Mouse (Mus musculus) gonadal fat pad, adult 2 months (tissue): ENCODE measurements around the gene Armc12. TPM values are rescaled to one million over a fixed set of nuclear protein-coding genes. Genes with fewer than 3 reads are reported as not detected.
"Not testable (repeated sequence)": the region's sequence is repeated elsewhere in the genome, so short reads cannot be mapped to it uniquely, and the experiment has no call there.

Experiments used
- DNase-seq: peaks from one replicate; pipeline ENCODE4 v3.0.0-alpha.2; 2012; ENCODE audit warnings: low read depth
- polyA plus RNA-seq: library from polyadenylated mRNA; depleted of rRNA; stranded (reverse); fragments of >200 nt; gene quantifications from 2 replicates; pipeline ENCODE4 v1.2.3, GENCODE M21; 2012

Gene Armc12
- polyA plus RNA-seq, 1 experiment = 2.2 TPM

GRCm38 (mm10) chr17:28531946-28532345, 1.3 kb downstream of the Armc12 start:
- DNase-seq = no peak

DNA sequence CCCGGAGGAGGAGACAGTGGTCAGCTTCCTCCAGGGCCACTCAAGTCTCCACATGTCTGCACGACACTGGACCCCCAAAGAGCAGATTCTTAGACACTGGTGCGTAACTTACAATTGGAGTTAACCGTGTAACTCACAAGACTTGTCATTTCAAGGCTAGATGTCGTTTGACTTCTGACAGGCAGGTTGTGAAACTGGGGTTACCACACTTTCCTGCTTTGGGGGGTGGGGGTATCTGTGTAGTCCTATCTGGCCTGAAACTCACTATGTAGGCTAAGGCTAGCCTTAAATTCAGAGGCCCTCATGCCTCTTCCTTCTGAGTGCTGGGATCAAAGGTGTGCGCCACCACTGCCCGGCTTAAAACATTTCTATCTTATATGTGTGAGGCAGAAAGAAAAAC, 2.0 kb downstream of the Armc12 start:
- DNase-seq = no peak

DNA sequence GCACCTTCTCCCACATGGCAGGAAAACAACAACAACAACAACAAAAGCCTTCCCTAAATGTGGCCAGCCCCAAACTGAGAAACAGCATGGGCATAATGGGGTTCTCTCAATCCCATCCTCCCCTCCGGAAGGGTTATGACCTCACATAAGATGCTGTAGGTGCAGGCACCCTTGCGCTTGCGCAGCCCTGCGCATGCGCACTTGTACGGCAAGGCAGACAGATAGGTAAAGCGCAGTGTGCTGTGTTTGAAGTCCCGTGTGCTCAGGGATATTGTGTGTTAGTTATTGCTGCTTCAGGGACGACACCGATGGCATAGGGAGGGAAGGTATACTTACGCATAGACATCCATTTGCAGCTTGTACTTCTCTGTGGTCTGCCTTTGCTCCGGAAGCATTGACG, 2.7 kb downstream of the Armc12 start:
- no peak for DNase-seq

DNA sequence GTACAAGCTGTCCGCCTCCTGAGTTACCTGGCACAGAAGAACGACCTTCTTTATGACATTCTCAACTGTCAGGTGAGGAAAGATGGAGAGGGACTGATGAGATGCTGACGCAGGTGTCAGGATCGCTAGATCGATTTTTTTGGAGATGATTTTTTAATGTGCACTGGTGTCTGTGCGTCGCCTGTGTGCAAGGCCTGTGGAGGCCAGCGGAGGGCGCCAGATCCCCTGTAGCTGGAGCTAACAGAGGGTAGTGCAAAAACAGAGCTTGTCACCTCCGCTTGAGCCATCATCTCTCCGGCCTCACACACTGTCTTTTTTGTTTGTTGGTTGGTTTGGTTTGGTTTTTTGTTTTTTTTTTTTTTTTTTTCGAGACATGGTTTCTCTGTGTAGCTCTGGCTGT, 7.3 kb downstream of the Armc12 start:
- no peak for DNase-seq

DNA sequence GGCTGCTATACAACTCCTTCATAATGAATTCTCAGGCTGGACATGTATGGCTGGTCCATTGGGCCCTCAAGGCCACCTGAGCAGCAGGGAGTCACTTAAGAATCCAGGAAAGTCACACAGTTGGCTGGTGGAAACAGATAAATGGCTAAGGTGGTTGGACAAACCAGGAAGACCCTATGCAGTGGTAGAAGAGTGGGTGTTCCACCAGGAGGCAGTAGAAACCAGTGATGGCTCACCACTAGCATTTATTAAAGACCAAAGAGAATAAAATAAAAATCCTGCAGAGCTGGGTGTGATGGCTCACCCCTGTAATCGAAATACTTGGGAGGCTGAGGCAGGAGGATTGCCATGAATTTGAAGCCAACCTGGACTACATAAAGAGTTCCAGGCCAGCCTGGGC, 16.3 kb downstream of the Armc12 start:
- no peak for DNase-seq

DNA sequence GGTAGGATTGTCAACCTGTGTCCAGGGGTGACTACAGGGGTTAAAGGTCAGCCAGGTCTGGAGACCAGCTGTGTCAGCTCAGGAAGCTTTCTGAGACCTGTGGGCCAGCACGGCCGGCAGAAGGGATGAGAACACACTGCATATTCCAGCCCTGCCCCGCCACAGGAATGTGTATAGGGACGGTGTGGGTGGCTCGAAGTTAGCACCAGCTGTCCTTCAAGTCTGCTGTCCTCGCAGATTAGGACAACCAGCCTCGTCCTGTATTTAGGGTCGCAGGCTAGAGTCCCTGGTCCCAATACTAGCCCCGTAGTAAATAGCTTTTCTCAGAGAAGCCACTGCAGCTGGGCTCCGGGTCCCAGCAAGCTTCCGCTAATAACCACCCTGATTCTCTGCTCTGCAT, 17.9 kb downstream of the Armc12 start:
- DNase-seq = no peak

DNA sequence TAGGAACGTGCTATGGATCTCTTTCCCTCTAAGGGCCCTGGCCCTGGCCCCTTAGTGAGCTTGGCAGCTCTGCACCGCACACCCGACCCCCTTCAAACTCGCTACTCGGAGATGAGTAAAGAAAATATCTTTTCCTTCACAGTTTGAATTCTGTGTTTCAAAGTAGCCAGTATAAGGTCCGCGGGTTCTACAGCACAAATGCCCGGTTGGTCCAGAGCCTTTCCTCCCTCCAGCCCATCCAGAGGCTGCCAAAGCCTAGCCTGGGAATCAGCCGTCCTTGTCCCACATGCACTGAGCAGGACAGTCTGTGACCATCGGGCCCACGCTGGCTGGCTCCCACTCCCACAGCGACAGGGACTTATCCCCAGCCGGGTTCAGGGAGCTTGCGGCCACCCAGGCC, 18.5 kb downstream of the Armc12 start, which contains the start of gene Clpsl2:
Clpsl2 (plus strand) TSS at position 301 of the 400 bp plus-strand sequence.
- DNase-seq = no peak

- no peak for DNase-seq
Observed at GRCm38 (mm10) chr17:28553040-28553793, 22.6 kb downstream of the Armc12 start.

DNA sequence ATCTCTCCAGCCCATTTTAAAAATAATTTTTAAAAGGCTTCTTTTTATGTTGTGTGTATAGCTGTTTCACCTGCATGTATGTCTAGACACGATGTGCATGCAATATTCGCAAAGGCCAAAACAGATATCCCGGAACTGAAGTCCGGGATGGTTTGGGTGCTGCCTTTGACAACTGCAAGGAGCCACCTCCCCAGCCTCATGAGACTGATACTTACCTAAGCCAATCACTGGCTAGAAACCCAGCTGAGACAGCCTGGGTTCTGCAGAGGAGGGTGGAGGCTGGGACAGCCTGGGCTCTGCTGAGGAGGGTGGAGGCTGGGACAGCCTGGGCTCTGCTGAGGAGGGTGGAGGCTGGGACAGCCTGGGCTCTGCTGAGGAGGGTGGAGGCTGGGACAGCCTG, 23.4 kb downstream of the Armc12 start:
- DNase-seq = not testable (repeated sequence)

DNA sequence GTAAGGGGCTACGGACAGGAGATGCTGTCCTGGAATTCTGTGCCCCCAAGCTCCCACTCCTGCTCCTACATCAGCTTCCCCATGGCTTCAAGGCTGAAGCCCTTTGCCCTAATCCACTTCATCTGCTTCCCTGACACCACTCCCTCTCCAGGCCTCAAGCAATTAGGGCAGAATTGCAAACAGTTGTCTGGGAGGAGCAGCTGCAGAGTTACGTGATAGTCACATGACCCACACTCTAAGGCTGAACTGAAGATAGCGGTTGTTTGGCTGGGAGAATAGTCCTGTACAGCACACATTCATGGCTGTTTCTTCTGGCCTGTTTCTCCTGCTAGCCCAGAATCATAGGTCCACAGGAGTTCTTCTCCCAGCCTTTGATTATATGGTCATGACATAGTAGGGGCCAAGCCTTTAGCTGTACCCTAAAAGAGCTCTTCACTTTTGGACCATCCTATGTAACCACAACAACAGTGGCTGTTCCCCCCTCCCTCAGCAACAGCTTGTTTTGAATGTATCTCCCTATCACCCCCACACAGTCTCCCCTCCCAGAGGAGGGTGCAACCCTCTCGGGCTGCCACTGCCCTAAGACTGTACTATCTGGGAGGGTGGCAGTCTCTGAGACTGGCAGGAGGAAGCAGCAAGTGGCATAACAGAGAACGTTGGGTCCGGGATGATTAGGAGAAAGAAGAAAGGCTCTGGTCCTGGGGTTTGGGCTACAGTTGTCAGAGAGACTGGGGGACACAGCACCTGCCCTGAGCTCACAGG, 26.2 kb downstream of the Armc12 start:
- DNase-seq = no peak

GRCm38 (mm10) chr17:28557772-28558171, 27.2 kb downstream of the Armc12 start:
- no peak for DNase-seq

- DNase-seq = no peak
Observed at GRCm38 (mm10) chr17:28560598-28560997, 30.0 kb downstream of the Armc12 start, which contains the start of gene Clps. Gene Clps, minus strand, starts transcription at chr17:28560766.

- no peak for DNase-seq
Observed at GRCm38 (mm10) chr17:28561613-28562012, 31.0 kb downstream of the Armc12 start.

- DNase-seq = no peak
Observed at GRCm38 (mm10) chr17:28565181-28565580, 34.6 kb downstream of the Armc12 start.

DNA sequence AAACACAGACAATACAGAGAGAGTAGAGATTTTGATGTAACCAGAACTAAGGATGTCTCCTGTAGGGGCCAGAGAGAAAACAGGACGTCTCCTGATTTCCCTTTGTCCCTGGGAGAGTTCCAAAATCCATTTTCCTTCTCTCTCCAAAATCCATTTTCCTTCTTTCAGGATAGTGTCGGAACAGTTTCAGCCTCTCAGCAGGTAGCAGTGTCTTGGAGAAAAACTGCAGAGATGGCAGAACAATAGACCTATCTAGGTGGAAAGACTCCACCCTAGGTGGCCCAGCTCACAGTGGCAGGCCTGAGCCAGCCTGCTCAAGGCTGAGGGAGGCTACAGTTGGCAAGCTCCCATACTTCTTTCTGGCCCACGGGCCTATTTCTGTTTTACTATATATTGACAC, 36.9 kb downstream of the Armc12 start:
- DNase-seq = no peak

- no peak for DNase-seq
Observed at GRCm38 (mm10) chr17:28571868-28572267, 41.3 kb downstream of the Armc12 start.

DNA sequence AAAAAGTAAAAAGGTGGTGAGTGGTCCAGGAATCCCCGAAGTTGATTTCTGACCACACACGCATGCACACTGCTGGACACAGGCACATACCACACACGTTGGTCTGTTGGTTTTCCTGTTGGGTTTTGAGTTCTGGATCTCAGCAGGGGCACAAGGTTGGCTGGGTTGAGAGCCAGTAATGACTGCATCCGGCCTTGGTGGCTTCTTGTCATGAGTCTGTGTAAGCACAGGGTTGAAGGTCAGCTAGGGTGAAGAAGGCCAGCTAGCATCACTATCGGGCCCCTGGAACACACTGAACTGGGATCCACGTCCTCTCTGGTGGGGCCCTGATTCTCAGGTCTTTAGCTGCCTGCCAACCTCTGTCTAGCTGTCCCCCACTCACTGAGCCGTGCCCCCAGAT, 41.9 kb downstream of the Armc12 start:
- no peak for DNase-seq

GRCm38 (mm10) chr17:28572941-28573340, 42.3 kb downstream of the Armc12 start:
- DNase-seq = no peak

DNA sequence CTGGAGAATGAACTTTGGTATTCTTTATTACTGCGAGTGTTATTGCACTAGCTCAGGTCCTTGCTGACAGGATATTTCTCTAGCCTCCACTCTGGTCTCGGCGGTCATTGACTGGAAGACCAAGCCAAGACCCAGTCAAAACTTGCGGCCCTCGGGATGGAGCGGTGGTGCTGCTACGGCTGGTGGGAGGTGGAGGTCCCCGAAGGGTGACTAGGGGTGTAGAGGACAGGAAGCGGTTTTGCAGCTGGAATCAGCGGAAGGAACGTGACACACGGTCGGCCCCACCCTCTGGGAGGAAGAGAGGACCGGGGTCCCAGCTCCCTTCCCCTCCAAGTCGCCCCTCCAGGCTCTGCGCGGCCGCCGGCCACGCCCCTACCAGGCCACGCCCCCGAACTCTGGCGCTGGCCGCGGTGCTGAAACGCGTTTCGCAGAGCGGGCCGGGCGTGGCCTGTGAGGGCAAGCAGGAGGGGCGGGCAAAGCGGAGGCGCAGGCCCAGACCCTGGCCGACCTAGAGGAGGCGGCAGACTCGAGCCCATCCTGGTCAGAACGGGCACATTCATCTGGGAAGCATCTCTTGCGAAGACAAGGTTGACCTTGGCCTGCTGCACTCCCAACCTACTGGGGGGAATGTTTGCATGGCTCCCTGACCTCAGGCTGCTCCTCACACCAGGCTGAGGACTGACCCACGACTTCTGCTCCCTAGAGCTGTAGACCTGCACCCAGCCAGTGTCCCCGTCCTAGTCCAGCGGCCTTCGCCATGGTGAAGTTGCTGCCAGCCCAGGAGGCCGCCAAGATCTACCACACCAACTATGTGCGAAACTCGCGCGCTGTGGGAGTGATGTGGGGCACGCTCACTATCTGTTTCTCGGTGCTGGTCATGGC, 44.9 kb downstream of the Armc12 start, which contains the start of gene Lhfpl5:
Lhfpl5 (plus strand) TSS at position 398 of the 882 bp plus-strand sequence.
- DNase-seq = no peak

DNA sequence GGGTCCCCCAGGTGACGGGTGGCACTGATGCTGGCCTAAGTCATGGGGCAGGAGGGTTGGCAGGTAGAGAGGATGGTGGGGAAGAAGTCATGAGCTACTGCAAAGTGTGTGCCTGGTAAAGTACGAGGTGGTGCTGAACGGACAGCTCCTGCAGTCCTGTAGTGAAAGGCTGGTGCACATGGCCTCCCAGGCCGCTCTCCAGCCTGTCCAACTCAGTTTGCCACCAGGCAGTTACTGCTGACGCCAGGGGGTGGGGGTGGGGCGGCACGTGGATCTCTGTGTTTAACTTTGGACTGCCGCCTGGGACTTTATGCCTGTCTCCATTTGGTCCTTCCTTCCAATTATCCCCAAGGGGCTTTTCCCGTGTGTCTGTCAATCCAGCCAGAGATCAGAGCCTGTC, 49.8 kb downstream of the Armc12 start:
- DNase-seq = no peak

- no peak for DNase-seq
Observed at GRCm38 (mm10) chr17:28581056-28581455, 50.5 kb downstream of the Armc12 start.

DNA sequence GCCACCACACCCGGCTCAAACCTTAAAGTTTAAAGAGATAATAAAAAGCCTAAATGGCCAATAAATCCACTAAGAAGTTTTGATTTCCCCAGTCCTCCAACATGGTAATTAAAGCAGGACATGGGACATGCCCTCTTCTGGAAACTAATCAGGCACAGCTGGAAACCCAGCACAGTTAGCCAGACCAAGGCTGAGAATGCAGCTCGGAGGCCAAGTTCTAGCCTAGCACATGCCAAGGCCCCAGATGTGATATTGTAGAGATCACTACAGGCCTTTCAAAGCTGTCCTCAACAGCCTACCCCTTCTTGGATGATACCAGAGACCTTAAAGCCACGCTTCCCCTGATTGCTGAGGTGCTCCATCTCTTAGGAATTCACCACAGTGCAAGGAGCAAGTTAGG, 55.9 kb downstream of the Armc12 start:
- no peak for DNase-seq
